Mouse (Mus musculus): ENCODE data around the gene Zfp326.

Gene Zfp326

DNA sequence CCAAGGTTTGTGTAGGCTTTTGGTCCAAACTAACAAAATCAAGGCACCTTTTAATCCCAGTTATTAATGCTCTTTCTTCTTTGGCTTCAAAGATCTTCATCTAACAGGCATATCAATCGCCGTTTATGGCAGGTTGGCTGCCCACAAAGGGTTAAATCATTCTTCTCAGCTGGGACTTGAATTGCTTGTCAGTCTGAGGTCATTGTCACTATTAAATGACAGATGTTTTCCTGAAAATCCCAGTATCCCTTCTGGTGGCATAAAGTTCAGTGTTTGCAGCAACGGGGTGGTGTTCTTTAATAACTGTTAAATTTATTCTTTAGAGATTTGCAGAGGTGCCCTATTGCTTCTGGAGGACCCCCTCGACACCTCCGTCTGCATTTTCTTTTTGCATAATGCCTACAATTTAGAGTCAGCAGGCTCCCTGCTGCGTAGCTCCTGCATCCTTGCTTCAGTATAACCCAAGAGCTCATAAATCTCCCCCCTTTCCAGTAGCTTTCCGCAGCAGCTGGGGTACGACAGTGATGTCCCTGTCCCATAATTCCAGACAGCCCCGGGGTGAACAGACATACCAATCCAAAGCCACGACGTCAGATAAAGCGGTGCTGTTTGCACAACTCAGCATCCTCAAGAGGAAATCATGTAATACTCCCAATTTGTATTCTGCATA lies 46.6 kb downstream of the Zfp326 start:
- in situ Hi-C loops (cut with MboI; ENCODE audit: unreplicated experiment in 2 of 2): loop anchor here (25.0 kb wide), 2 partner anchors 714 to 864 kb away; no protein-coding TSS in a partner anchor

DNA sequence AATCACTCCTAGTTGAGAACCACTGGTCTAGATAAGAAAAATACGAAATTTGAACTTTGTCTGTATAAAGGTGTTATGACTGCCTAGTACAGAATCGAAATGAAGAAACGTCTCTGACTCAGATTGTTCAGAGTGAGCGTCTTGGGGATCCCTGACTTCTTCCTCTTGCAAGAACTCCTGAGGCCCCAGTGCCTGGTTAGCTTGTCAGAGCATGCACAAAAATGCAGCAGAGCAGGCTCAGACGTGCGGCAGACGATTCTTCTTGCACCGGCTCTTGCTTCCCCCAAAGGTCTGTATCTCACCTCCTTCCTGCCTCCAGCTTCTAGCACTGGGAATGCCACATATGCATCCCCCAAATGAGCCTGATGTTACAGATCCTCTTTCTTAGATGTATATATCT lies 48.0 kb downstream of the Zfp326 start:
- in situ Hi-C loops (cut with MboI; ENCODE audit: unreplicated experiment in 2 of 2): loop anchor here (25.0 kb wide), 2 partner anchors 713 to 863 kb away; no protein-coding TSS in a partner anchor

DNA sequence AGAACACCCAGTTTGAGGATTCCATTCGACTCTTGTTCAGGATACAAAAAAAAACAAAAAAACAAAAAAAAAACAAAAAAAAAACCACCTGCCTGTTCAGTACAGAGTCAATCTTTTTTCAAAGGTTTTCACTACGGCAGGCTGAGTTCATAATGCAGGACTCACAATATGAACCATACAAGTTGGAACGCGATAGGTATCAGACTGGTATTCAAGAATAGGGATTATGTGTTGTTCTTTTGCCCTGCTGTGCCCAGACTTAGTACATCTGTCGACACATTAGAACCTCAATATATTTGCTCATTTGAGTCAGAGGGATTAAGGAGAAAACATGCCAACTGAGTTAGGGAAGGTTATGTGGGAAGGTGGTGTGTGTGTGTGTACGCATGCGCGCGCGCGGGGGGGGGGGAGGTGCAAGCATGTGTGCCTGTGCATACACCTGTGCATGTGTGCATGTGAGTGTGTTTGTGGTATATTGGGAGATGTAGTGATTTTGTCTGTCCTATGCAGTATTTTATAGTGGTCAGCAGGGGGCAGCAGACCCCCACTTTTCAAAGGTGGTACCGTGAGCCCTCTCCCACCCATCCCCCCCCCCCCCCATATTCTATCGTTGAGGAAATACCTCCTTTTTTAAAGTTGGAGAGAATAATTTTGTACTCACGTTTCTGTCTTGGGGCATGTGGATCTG lies 49.3 kb downstream of the Zfp326 start:
- in situ Hi-C loops (cut with MboI; ENCODE audit: unreplicated experiment in 2 of 2): loop anchor here in 1 of 2 experiments (25.0 kb wide), 1 partner anchor 1387 kb away; no protein-coding TSS in a partner anchor

DNA sequence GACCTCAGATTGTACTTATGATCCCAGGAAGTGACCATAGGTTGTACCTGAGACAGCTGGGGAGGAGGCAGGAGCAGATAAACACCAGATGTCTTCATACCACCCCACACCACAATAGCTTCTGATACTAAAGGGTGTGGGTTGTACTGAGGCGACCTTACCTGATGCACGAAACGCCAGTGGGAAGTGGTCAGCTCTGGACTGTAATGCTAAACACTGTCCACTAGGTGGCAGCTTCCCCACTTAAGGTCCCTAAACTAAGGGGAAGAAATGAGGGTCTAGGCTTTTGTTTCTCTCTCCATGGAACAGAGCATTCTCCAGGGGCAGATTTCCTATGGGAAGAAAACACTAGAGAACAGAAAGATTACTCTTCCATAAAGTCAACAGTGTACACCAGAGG lies 53.9 kb downstream of the Zfp326 start:
- in situ Hi-C loops (cut with MboI; ENCODE audit: unreplicated experiment in 2 of 2): loop anchor here in 1 of 2 experiments (25.0 kb wide), 1 partner anchor 1382 kb away; no protein-coding TSS in a partner anchor

DNA sequence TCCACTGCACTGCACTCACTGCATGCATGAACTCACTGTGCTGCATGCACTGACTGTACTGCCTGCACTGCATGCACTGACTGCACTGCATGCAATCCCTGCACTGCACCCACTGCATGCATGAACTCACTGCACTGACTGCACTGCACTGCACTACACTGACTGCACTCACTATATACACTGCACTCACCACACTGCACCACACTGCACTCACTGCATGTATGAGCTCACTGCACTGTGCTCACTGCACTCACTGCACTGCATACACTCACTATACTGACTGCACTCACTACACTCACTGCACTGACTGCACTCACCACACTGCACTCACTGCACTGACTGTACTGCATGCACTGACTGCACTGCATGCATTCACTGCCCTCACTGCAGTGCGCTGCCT lies 56.0 kb downstream of the Zfp326 start:
- in situ Hi-C loops (cut with MboI; ENCODE audit: unreplicated experiment in 2 of 2): loop anchor here in 1 of 2 experiments (25.0 kb wide), 1 partner anchor 1380 kb away; no protein-coding TSS in a partner anchor

DNA sequence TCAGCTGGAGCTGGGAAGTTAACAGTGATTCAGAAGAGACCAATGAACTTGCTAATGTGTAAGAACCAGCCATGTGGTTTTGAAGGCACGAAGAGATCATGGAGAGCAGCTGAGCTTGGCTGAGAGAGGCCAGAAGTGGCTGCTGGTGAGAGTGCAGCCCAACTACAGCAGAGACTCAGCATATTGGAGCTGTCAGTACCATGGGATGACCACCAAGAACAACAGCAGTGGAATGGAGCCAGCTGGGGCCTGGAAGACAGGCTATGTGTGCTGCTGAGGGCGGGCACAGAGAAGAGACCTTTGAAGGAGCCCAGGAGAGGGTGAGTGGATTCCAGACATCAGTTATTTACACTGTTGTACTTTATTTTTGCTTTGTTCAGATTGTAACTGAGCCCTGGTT lies 65.6 kb downstream of the Zfp326 start:
- in situ Hi-C loops (cut with MboI; ENCODE audit: unreplicated experiment in 2 of 2): loop anchor here in 1 of 2 experiments (25.0 kb wide), 1 partner anchor 1370 kb away; no protein-coding TSS in a partner anchor
